Mouse (Mus musculus): ENCODE measurements around the gene Morc2b.

The Morc2b gene

DNA sequence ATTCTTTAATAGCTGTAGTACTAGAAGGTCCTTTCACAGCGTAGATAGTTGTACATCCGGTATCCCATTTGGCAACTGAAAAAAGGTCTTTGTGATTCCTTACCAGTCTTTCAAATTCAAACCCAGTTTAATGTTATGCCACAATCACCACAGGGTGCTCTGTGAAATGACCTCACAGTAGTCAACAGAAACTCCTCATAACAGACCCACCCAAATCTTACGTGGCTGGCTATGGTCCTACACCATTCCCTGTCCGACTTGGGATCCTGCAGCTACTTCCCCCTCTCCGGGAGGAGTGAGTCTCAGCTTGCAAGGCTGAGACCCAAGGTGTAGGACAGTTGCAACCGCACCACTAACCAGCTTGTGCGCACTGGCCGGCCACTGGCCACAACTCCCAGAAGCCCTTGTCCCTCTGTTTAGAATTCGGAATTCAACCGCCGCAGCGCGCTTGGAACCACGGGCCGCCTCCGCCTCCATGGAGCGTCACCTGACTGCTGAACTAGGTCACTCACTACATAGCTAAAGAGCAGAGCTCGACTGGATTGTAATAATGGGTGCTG is at the start of gene Morc2b:
Gene Morc2b (minus strand): TSS at position 423 of the 560 bp plus-strand sequence.
- in situ Hi-C loops (cut with MboI, MseI) = no loop called here

DNA sequence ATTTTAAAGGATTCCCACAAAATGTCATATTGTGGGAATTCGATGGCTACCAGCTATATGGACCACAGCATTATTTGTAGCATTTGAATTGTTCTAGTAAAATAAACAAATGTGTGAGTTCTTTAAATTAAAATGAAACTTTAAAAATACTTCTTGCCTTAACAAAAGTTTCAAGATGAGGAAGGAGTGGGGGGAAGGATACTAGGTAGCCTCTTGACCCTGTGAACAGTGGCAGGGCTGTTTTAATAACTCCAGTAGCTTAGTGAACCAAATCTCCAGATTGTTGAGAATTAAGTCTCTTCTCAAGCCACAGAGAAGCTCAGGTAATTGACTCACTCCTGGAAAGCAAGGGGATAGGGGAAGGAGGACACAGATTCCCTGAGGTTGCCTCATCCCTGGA is 28.7 kb upstream of the Morc2b start, which contains the start of gene Olfr55:
Gene Olfr55 (plus strand): TSS at position 301 of the 400 bp plus-strand sequence.
- in situ Hi-C loops (cut with MboI, MseI) = loop anchor here in 1 of 2 experiments (10.0 kb wide), 1 partner anchor 1243 kb away; no protein-coding TSS in a partner anchor

DNA sequence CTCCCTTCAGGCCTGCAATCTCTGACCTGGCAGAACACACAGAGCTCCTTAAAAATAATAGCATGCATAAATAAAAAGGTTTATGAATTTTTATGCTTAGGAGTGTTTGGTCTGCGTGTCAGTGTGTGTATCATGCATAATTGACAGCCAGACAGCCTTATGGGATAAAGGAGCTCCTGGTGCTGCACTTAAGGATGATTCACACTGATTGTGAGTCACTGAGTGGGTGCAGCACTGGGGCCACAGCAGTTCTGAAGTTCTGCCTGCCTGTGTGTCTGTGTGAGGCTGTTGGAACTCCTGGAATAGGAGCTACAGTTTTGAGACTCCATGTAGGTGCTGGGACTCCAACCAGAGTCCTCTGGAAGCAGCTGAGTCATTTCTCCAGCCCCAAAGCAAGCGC is 13.2 kb downstream of the Morc2b start:
- in situ Hi-C loops (cut with MboI, MseI) = no loop called here

DNA sequence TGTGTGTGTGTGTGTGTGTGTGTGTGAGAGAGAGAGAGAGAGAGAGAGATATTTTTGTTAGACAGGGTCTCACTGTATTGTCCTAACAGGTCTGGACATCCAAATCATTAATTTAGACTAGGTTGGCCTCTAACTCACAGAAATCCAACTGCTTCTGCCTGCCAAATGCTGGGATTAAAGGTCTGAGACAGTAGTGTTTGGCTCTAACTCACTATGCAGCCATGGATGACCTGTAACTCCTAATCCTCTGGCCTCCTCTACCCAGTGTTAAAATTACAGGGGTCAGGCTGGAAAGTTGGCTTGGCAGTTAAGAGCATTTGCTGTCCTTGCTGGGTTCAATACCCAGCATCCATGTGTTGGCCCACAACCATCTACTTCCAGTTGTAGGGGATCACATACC is 14.9 kb downstream of the Morc2b start:
- in situ Hi-C loops (cut with MboI, MseI) = no loop called here

DNA sequence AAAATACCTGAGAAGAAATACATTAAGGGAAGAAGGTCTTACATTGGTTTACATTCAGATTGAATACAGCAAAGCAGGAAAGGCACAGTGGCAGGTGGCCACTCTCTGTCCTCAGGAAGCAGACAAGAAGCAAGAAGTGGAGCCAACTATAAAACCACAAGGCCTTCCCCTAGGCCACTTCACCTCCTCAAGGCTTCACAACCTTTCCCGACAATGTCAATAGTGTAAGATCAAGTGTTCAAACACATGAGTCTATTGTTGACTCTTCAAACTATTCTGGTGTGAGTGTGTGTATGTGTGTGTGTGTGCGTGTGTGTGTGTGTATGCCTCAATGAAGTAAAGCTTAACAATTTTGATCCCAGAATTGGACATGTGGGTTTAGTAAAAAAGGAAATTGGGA is 42.1 kb downstream of the Morc2b start:
- in situ Hi-C loops (cut with MboI, MseI) = no loop called here

DNA sequence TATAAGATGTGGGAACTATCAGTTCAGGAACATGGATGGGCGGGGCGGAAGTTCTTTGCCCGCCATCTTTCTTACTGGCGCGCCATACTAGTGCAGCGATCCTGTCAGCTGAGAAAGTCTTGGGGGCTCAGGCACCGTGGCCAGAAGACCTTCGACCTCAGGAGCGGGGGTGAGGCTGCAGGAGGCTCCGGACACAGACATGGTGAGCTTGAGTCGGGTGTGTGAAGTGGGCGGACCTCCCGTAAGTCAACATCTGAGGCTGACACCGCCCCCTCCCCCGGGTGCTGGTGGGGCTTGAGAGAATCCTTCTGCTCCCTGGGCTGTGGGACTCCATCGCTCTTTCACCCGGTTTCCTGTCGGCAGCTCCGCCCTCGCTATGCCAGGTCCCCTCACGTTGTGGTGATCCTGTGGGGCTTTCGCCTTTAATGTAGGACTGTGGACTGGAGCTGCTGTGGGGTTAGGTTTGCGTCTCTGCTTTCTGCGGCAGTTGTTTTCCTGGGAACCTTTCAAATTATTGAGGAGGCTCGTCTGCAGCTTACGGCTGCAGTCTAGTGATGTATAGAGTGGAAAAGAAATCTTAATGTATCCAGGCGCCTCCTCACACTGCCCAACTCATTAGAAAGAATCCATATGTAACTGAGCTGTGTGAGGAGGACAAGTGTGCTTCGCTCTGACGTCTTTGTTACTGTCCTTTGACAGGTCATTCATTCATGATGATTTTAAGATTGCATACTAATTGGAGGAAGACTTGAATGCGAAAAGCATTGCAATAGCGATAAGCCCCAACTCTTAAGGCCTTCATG is 46.9 kb downstream of the Morc2b start:
- in situ Hi-C loops (cut with MboI, MseI) = loop anchor here in 1 of 2 experiments (5.0 kb wide), 1 partner anchor 95 kb away; no protein-coding TSS in a partner anchor

DNA sequence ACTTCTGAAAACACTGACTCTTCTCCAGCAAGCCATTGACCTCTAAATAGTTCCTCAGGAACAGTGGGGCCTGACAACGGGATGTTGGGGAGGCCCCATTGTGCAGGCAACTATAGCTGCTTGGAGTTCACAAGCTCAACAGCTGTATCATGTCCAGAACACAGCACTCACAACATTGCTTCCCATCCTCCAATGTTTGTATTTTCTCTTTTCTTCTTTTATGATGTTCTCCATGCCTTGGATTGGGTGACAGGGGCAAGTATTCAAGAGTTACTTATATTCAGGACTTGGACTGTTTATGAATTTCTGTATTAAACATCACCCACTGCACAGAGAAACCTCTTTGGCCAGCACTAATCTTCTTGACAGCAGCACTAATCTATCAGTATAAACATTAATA is 47.9 kb downstream of the Morc2b start:
- in situ Hi-C loops (cut with MboI, MseI) = loop anchor here in 1 of 2 experiments (5.0 kb wide), 1 partner anchor 94 kb away; no protein-coding TSS in a partner anchor

DNA sequence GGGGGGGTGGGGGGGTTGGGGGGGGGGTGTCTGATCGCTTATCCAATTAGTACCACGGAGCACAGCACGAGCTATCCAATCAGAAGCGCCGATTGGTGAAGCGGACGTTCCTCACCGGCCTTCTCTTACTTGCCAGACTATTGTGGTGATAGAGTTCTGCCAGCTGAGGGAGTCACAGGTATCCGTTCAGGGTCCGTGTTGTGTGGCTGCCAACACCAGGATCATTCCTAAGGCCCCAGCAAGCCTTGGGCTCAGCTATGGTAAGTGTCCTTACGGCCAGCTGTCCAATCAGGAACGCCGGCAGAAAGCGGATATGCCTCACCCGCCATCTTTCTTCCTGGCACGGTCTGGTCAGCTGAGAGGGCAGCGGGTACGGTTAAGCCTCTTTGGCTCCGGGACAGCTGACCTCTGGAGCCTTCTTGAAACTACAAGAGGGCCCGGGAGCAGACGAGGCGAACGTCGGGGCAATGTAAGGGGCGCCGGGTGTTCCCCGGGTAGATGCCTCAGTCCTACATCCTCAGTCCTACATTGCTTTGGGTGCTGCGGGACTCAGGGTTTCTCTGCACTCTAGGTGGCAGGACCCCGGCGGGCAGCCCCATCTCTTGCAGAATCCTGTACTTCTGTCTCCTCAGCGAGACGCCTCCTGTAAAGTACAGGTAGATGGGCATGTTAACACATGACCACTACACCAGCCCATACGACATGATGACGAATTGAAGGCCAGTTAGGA is 50.1 kb downstream of the Morc2b start, which contains the start of gene Zfp563:
Gene Zfp563 (plus strand): TSS at position 91 of the 730 bp plus-strand sequence.
- in situ Hi-C loops (cut with MboI, MseI) = no loop called here

DNA sequence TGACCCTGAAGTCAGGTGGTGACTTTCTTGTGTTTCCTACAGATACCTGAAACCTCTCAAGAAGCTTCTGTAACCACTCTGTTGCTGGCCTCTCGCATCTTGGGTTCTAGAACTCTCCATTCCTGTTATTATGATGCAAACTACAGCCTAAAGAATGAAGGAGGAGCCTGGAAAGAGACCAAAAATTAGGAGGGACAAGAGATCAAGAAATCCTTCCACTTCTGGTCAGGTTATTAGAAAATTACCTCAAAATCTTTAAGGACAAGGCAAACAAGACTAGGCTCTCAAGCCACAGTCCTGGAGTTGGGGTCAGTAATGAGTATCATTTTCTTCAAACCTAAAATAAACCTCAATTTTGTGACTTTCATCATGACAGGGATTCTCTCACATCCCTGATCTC is 71.5 kb downstream of the Morc2b start, which contains the start of gene 4921501E09Rik:
Gene 4921501E09Rik (minus strand): TSS at position 101 of the 400 bp plus-strand sequence.
- in situ Hi-C loops (cut with MboI, MseI) = no loop called here

Data from T-helper 17 cell (primary cell).